Mouse (Mus musculus) liver, adult 2 months (tissue): ENCODE results near the gene Samd7. TPM values are rescaled to one million over a fixed set of nuclear protein-coding genes. Genes with fewer than 3 reads are reported as not detected.

ENCODE experiments used
- DNase-seq: peaks from one replicate; pipeline ENCODE4 v3.0.0-alpha.2; 2011; ENCODE audit warnings: low read depth, low spot score; ENCODE audit errors: extremely low read depth
- H3K27ac ChIP-seq: fragments of 200-500 bp; replicated peaks from 2 replicates; pipeline ENCODE4 v1.5.1; 2012; ENCODE audit warnings: low read depth, mild to moderate bottlenecking, control low read depth, inconsistent platforms, low read length; ENCODE audit not compliant: insufficient read depth
- H3K27me3 ChIP-seq: fragments of 200-500 bp; 2 replicates; pipeline ENCODE4 v1.6.1; 2012; ENCODE audit warnings: mild to moderate bottlenecking, moderate library complexity, low read length, inconsistent platforms; ENCODE audit not compliant: control insufficient read depth, insufficient read depth
- H3K36me3 ChIP-seq: fragments of 200-500 bp; 2 replicates; pipeline ENCODE4 v1.6.1; 2012; ENCODE audit warnings: low read length, inconsistent platforms; ENCODE audit not compliant: control insufficient read depth, insufficient read depth
- H3K4me1 ChIP-seq: fragments of 200-500 bp; 2 replicates; pipeline ENCODE4 v1.6.1; 2011; ENCODE audit warnings: low read length; ENCODE audit not compliant: control insufficient read depth, insufficient read depth
- H3K4me3 ChIP-seq: fragments of 200-500 bp; 2 replicates; pipeline ENCODE4 v1.5.1; 2011; ENCODE audit warnings: low read depth, mild to moderate bottlenecking, control low read depth, low read length, moderate library complexity; ENCODE audit not compliant: insufficient read depth
- H3K79me2 ChIP-seq: fragments of 200-500 bp; 2 replicates; pipeline ENCODE4 v1.6.1; 2012; ENCODE audit warnings: inconsistent platforms, mild to moderate bottlenecking, low read length, moderate library complexity; ENCODE audit not compliant: control insufficient read depth, insufficient read depth
- H3K9ac ChIP-seq: fragments of 200-500 bp; 2 replicates; pipeline ENCODE4 v1.6.1; 2012; ENCODE audit warnings: low read depth, mild to moderate bottlenecking, control low read depth, inconsistent platforms, low read length
- CTCF ChIP-seq: fragments of 200-500 bp; IDR thresholded peaks from 2 replicates; pipeline ENCODE4 v1.5.1; 2011; ENCODE audit warnings: low read depth, low read length, control low read depth
- POLR2A ChIP-seq: fragments of 200-500 bp; IDR thresholded peaks from 2 replicates; pipeline ENCODE4 v1.6.1; 2011; ENCODE audit warnings: low read length, control low read depth; ENCODE audit not compliant: insufficient read depth; ENCODE audit errors: extremely low read depth
- WGBS: fragments of 180-500 bp; shearing (Covaris S2); methylation state at CpG from one replicate; pipeline ENCODE4 v1.1.7; 2018; 5-methylcytosine and 5-hydroxymethylcytosine counted together
- polyA plus RNA-seq: library from polyadenylated mRNA; depleted of rRNA; stranded (reverse); fragments of >200 nt; gene quantifications from 2 replicates; pipeline ENCODE4 v1.2.3, GENCODE M21; 2012
- total RNA-seq: library from RNA; depleted of rRNA; stranded (reverse); fragments of >200 nt; gene quantifications from 2 replicates; pipeline ENCODE4 v1.2.3, GENCODE M21; 2014

Samd7 gene
- total and polyA plus RNA-seq, 2 experiments = not detected

- Histone ChIP-seq H3K27me3 (no peaks in the 10 kb centered on the region), H3K79me2 (no peaks in the 10 kb centered on the region), H3K4me3 (no peak overlapping the region), H3K36me3 (no peaks in the 10 kb centered on the region), H3K9ac (no peak overlapping the region), H3K27ac (no peak overlapping the region), H3K4me1 (no peaks in the 10 kb centered on the region)
- TF ChIP-seq CTCF (no peak), POLR2A (no peak)
- DNase-seq = peak; percentile 48
- 30% methylated on average over 7 of the region's 7 CpGs for WGBS
Observed at GRCm38 (mm10) chr3:30766177-30766576, 20.1 kb downstream of the Samd7 start.

- H3K4me1 ChIP-seq = no peaks in the 10 kb centered on the region
- H3K4me3 ChIP-seq = no peak overlapping the region
- H3K36me3 ChIP-seq = no peaks in the 10 kb centered on the region
- no peaks in the 10 kb centered on the region for H3K79me2 ChIP-seq
- no peaks in the 10 kb centered on the region for H3K27me3 ChIP-seq
- WGBS = 91% methylated on average over 6 of the region's 6 CpGs
- no peak overlapping the region for H3K9ac ChIP-seq
- DNase-seq = no peak
- no peak for TF ChIP-seq POLR2A
- no peak for TF ChIP-seq CTCF
- H3K27ac ChIP-seq = no peak overlapping the region
Observed at GRCm38 (mm10) chr3:30767271-30767670, 21.2 kb downstream of the Samd7 start.

GRCm38 (mm10) chr3:30769755-30770515, 23.8 kb downstream of the Samd7 start:
- DNase-seq = no peak
- Histone ChIP-seq H3K9ac (no peak overlapping the region), H3K36me3 (no peaks in the 10 kb centered on the region), H3K27me3 (no peaks in the 10 kb centered on the region), H3K4me3 (no peak overlapping the region), H3K27ac (no peak overlapping the region), H3K79me2 (no peaks in the 10 kb centered on the region), H3K4me1 (no peaks in the 10 kb centered on the region)
- WGBS = 74% methylated on average over 10 of the region's 10 CpGs
- TF ChIP-seq CTCF = no peak
- no peak for TF ChIP-seq POLR2A

GRCm38 (mm10) chr3:30771560-30771959, 25.5 kb downstream of the Samd7 start:
- H3K4me1 ChIP-seq = no peaks in the 10 kb centered on the region
- no peak overlapping the region for H3K4me3 ChIP-seq
- no peaks in the 10 kb centered on the region for H3K36me3 ChIP-seq
- no peaks in the 10 kb centered on the region for H3K27me3 ChIP-seq
- no peak overlapping the region for H3K27ac ChIP-seq
- DNase-seq = no peak
- TF ChIP-seq CTCF (no peak), POLR2A (no peak)
- H3K9ac ChIP-seq = no peak overlapping the region
- WGBS = 66% methylated on average over 1 of the region's 1 CpGs
- H3K79me2 ChIP-seq = no peaks in the 10 kb centered on the region

GRCm38 (mm10) chr3:30772631-30773030, 26.5 kb downstream of the Samd7 start:
- Histone ChIP-seq H3K36me3 (no peaks in the 10 kb centered on the region), H3K27ac (no peak overlapping the region), H3K4me1 (no peaks in the 10 kb centered on the region), H3K9ac (no peak overlapping the region), H3K27me3 (no peaks in the 10 kb centered on the region), H3K4me3 (no peak overlapping the region), H3K79me2 (no peaks in the 10 kb centered on the region)
- no peak for DNase-seq
- TF ChIP-seq CTCF (no peak), POLR2A (no peak)
- 33% methylated on average over 4 of the region's 4 CpGs for WGBS

GRCm38 (mm10) chr3:30774677-30775076, 28.6 kb downstream of the Samd7 start:
- no peaks in the 10 kb centered on the region for H3K36me3 ChIP-seq
- no peaks in the 10 kb centered on the region for H3K79me2 ChIP-seq
- no peak overlapping the region for H3K9ac ChIP-seq
- H3K4me3 ChIP-seq = no peak overlapping the region
- H3K27ac ChIP-seq = no peak overlapping the region
- TF ChIP-seq CTCF = no peak
- TF ChIP-seq POLR2A = no peak
- H3K27me3 ChIP-seq = no peaks in the 10 kb centered on the region
- DNase-seq = no peak
- no peaks in the 10 kb centered on the region for H3K4me1 ChIP-seq
- 94% methylated on average over 5 of the region's 5 CpGs for WGBS
